Mouse (Mus musculus): ENCODE results near the gene Flrt2.

DNA sequence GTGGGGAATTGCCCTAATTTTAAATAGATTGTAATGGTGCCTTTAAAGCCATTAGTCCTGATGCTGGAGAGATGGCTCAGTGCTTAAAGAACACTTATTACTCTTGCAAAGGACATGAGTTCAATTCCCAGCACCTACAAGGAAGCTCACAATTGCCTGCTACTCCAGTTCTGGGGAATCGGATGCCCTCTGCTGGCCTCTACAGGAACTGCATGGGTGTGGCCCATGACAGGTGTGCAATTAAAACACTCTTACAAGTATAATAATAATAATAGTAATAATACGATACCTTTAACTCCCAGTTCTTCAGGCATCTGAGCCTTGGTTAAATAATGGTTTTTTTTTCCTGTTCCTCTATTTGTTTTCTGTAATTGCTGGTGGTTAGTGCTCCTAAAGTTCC, 31.2 kb downstream of the Flrt2 start:
- TF ChIP-seq CTCF (IDR thresholded peaks at IDR 0.05; ENCODE audit: low read depth) (peak; percentile 44), EP300 (IDR thresholded peaks at IDR 0.05; ENCODE audit: low read depth) (no peak)
